Mouse (Mus musculus) limb, embryonic 15.5 days (tissue): ENCODE measurements around the gene Prr13. TPM values are rescaled to one million over a fixed set of nuclear protein-coding genes. Genes with fewer than 3 reads are reported as not detected.

ENCODE experiments used
- ATAC-seq: fragments of 200-750 bp; cut with Nextera tagmentation; 2 replicates; pipeline ENCODE4 v1.8.0; 2017; ENCODE audit warnings: low read depth, moderate TSS enrichment; ENCODE audit not compliant: insufficient number of reproducible peaks, low FRiP score, low TSS enrichment
- H3K27ac ChIP-seq: fragments of 300-500 bp; sonication (generic); 2 replicates; pipeline ENCODE4 v1.5.1; 2015; ENCODE audit warnings: moderate library complexity, mild to moderate bottlenecking, inconsistent platforms
- H3K27me3 ChIP-seq: fragments of 300-500 bp; sonication (generic); 2 replicates; pipeline ENCODE4 v1.6.1; 2015; ENCODE audit warnings: inconsistent platforms
- H3K36me3 ChIP-seq: fragments of 300-500 bp; sonication (generic); 2 replicates; pipeline ENCODE4 v1.6.1; 2015; ENCODE audit warnings: inconsistent platforms
- H3K4me1 ChIP-seq: fragments of 300-500 bp; sonication (generic); 2 replicates; pipeline ENCODE4 v1.6.1; 2015; ENCODE audit warnings: inconsistent platforms
- H3K4me2 ChIP-seq: fragments of 300-500 bp; sonication (generic); 2 replicates; pipeline ENCODE4 v1.6.1; 2015; ENCODE audit warnings: mild to moderate bottlenecking, inconsistent platforms
- H3K4me3 ChIP-seq: fragments of 300-500 bp; sonication (generic); 2 replicates; pipeline ENCODE4 v1.5.1; 2015; ENCODE audit warnings: mild to moderate bottlenecking, inconsistent platforms
- H3K9ac ChIP-seq: fragments of 300-500 bp; sonication (generic); 2 replicates; pipeline ENCODE4 v1.6.1; 2015; ENCODE audit warnings: inconsistent platforms
- H3K9me3 ChIP-seq: fragments of 300-500 bp; sonication (generic); 2 replicates; pipeline ENCODE4 v1.6.1; 2016; ENCODE audit warnings: inconsistent platforms
- WGBS: fragments of 180-500 bp; shearing (Covaris S2); methylation state at CpG from one replicate; pipeline ENCODE4 v1.1.7; 2015; 5-methylcytosine and 5-hydroxymethylcytosine counted together
- polyA plus RNA-seq: library from polyadenylated mRNA; unstranded; fragments of >200 nt; fragmentation: Nextera tagmentation; extraction: Ambion mirVana; gene quantifications from 2 replicates; pipeline ENCODE4 v1.2.1, GENCODE M21; 2015

The Prr13 gene
- polyA plus RNA-seq, result 72.0 and 78.8 TPM in 2 replicates

DNA sequence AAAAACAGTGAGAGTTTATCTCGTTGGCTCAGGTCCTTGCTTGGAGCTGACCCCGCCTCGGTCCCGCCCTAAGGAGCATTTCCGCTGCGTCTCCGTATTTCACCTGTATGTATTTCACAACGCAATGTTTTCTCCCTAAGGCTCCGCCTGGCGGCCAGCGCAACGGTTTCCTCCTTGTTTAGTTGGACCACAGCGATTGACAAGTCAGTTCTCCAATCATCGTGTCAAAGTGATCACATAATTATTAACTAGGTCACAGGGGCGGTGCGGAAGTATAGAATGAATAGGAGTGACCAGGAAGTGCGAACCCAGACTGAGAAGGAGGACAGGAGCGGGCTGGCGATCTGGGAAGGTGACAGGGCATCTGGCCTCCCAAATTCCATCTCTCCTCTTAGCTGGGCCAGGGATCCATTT, at the start of gene Prr13:
Prr13 (plus strand) TSS at position 125 of the 414 bp plus-strand sequence.
- H3K4me3 ChIP-seq, result peak within 1 kb of the TSS; percentile 44
- H3K4me2 ChIP-seq, result peak within 1 kb of the TSS; percentile 55
- H3K27me3 ChIP-seq, result no peaks in the 10 kb centered on the region
- peak; percentile 49; the same call in 1 of the 2 replicates for ATAC-seq
- 0 out of 2 replicates have a peak, but pooled peaks cover 5% of the 10 kb centered on the region for H3K36me3 ChIP-seq
- no peaks in the 10 kb centered on the region for H3K9me3 ChIP-seq
- H3K27ac ChIP-seq, result no peak within 1 kb of the TSS
- peaks cover 12% of the 10 kb centered on the region for H3K4me1 ChIP-seq
- WGBS, result 0% methylated on average over 19 of the region's 19 CpGs
- H3K9ac ChIP-seq, result no peak within 1 kb of the TSS

DNA sequence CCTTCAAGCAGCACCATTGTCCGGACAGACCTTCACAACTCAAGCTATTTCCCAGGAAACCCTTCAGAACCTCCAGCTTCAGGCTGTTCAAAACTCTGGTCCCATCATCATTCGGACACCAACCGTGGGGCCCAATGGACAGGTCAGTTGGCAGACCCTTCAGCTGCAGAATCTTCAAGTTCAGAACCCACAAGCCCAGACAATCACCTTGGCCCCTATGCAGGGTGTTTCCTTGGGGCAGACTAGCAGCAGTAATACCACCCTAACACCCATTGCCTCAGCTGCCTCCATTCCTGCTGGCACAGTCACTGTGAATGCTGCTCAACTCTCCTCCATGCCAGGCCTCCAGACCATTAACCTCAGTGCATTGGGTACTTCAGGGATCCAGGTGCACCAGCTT, 49.5 kb upstream of the Prr13 start:
- Histone ChIP-seq H3K9me3 (no peaks in the 10 kb centered on the region), H3K27me3 (no peaks in the 10 kb centered on the region), H3K4me3 (no peak overlapping the region), H3K9ac (no peak overlapping the region), H3K4me1 (peaks cover 41% of the 10 kb centered on the region), H3K36me3 (peaks cover 55% of the 10 kb centered on the region), H3K4me2 (peak overlapping the region; percentile 1; the same call in 1 of the 2 replicates), H3K27ac (no peak overlapping the region)
- whole genome bisulfite sequencing, result 98% methylated on average over 3 of the region's 3 CpGs
- ATAC-seq, result no peak

DNA sequence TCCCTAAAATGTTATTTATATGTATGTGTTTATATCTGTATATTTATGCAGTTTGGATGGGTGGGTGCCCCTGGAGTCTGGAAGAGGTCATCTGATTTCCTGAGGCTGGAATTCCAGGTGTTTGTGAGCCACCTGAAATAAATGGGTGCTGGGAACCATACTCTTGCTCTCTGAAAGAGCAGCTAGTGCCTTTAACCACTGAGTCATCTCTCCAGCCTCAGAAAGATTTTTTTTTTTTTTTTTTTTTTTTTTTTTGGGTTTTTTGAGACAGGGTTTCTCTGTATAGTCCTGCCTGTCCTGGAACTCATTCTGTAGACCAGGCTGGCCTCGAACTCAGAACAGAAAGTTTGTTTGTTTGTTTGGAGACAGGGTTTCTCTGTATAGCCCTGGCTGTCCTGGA, 47.8 kb upstream of the Prr13 start:
- no peak for ATAC-seq
- H3K4me3 ChIP-seq, result no peak overlapping the region
- peaks cover 38% of the 10 kb centered on the region for H3K4me1 ChIP-seq
- H3K9ac ChIP-seq, result no peak overlapping the region
- H3K27me3 ChIP-seq, result no peaks in the 10 kb centered on the region
- no peaks in the 10 kb centered on the region for H3K9me3 ChIP-seq
- WGBS, result 81% methylated on average over 1 of the region's 1 CpGs
- peaks cover 56% of the 10 kb centered on the region for H3K36me3 ChIP-seq
- H3K27ac ChIP-seq, result no peak overlapping the region
- no peak overlapping the region for H3K4me2 ChIP-seq

DNA sequence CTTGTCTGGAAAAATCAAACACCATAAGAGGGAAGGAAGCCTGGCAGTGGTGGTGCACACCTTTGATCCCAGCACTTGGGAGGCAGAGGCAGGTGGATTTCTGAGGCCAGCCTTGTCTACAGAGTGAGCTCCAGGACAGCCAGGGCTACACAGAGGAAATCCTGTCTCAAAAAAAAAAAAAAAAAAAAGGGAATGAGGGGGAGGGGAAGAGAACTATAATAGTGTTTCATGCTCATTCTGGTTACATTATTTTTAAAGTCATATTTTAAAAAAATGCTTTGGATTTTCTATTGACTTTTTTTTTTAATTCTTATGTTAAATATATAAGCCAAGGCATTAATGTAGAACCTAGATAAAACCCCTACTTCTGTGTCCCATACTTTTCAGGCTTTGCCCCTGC, 45.1 kb upstream of the Prr13 start:
- no peak overlapping the region for H3K27ac ChIP-seq
- no peak for ATAC-seq
- no peaks in the 10 kb centered on the region for H3K9me3 ChIP-seq
- H3K4me1 ChIP-seq, result peaks cover 23% of the 10 kb centered on the region
- H3K27me3 ChIP-seq, result no peaks in the 10 kb centered on the region
- no peak overlapping the region for H3K4me3 ChIP-seq
- no peak overlapping the region for H3K4me2 ChIP-seq
- H3K9ac ChIP-seq, result no peak overlapping the region
- H3K36me3 ChIP-seq, result peaks cover 47% of the 10 kb centered on the region

DNA sequence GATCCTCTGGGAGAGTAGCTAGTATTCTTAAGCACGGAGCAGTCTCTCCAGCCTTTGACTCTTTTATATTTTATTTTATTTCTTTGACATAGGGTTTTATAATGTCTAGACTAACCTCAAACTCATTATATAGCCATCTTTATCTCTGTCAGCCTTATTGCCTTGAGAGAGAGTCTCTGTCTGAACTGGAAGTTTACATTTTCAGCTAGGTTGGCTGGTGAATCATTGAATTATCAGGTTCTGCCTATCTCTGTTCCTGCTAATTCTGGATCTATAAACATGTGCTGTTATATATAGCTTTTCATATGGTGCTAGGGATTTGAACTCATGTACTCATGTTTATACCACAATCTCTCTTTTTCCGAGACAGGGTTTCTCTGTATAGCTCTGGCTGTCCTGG, 41.3 kb upstream of the Prr13 start:
- 92% methylated on average over 2 of the region's 2 CpGs for WGBS
- no peak overlapping the region for H3K27ac ChIP-seq
- no peak overlapping the region for H3K4me3 ChIP-seq
- H3K4me1 ChIP-seq, result no peaks in the 10 kb centered on the region
- no peaks in the 10 kb centered on the region for H3K27me3 ChIP-seq
- H3K4me2 ChIP-seq, result no peak overlapping the region
- no peaks in the 10 kb centered on the region for H3K9me3 ChIP-seq
- no peak overlapping the region for H3K9ac ChIP-seq
- no peak for ATAC-seq
- H3K36me3 ChIP-seq, result peaks cover 21% of the 10 kb centered on the region

DNA sequence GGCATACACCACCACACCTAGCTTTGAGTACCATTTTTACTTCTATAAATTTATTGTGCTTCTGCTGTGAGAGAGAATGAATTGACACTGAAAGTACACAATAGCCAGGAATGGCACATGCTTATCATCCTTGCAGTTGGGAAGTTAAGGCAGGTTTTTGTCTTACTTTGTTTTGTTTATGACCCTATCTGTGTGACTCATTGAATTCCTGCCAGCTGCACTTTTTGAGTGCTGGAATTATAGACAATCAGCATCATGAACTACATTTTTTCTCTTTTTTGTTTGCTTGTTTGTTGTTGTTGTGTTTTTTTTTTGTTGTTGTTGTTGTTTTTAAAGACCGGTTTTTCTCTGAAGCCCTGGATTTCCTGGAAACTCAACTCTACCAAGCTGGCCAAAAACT, 37.8 kb upstream of the Prr13 start:
- H3K27ac ChIP-seq, result no peak overlapping the region
- H3K27me3 ChIP-seq, result no peaks in the 10 kb centered on the region
- ATAC-seq, result no peak
- H3K36me3 ChIP-seq, result peaks cover 29% of the 10 kb centered on the region
- H3K9me3 ChIP-seq, result no peaks in the 10 kb centered on the region
- WGBS, result 55% methylated on average over 1 of the region's 1 CpGs
- H3K4me1 ChIP-seq, result no peaks in the 10 kb centered on the region
- no peak overlapping the region for H3K9ac ChIP-seq
- H3K4me2 ChIP-seq, result no peak overlapping the region
- H3K4me3 ChIP-seq, result no peak overlapping the region

DNA sequence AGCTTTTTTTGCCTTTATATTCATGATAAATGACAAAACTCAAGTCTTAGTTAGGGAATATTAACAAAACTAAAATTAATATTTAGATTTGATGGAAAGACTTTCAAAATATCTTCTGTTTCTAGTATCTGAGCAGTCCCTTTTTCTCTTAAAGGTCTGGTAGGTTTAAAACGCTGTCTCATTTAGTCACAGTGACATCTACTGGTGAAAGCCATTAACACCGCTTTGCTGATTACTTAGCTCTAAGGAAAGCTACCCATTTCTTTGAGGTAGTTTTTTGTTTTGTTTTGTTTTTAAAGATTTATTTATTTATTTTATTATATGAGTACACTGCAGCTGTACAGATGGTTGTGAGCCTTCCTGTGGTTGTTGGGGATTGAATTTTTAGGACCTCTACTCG, 37.4 kb upstream of the Prr13 start:
- Histone ChIP-seq H3K9me3 (no peaks in the 10 kb centered on the region), H3K36me3 (peaks cover 34% of the 10 kb centered on the region), H3K27me3 (no peaks in the 10 kb centered on the region), H3K4me2 (no peak overlapping the region), H3K4me1 (no peaks in the 10 kb centered on the region), H3K4me3 (no peak overlapping the region), H3K9ac (no peak overlapping the region), H3K27ac (no peak overlapping the region)
- WGBS, result 56% methylated on average over 3 of the region's 3 CpGs
- no peak for ATAC-seq

DNA sequence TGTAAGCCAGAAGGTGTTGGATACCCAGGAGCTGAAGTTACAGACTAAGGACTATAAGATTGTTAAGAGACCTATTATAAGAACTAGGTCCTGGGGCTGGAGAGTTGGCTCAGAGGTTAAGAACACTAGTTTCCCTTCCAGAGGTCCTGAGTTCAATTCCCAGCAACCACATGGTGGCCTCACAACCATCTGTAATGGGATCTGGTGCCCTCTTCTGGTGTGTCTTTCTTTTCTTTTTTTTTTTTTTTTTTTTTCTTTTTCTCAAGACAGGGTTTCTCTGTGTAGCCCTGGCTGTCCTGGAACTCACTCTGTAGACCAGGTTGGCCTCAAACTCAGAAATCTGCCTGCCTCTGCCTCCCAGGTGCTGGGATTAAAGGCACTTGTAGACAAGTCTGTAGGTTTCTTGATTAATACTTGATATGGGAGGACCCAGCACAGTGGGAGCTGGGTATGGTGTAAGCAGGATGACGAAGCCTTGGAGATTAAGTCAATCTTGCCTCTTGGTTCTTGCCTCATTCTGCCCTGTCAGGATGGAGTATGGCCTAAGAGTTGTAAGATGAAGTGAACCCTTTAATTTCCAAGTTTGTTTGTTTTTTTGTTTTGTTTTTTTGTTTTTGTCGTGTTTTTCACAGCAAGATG, 35.1 kb upstream of the Prr13 start:
- Histone ChIP-seq H3K9ac (no peak overlapping the region), H3K4me3 (no peak overlapping the region), H3K36me3 (peaks cover 52% of the 10 kb centered on the region), H3K4me1 (no peaks in the 10 kb centered on the region), H3K9me3 (no peaks in the 10 kb centered on the region), H3K4me2 (no peak overlapping the region), H3K27ac (no peak overlapping the region), H3K27me3 (no peaks in the 10 kb centered on the region)
- 89% methylated on average over 2 of the region's 2 CpGs for WGBS
- no peak for ATAC-seq

DNA sequence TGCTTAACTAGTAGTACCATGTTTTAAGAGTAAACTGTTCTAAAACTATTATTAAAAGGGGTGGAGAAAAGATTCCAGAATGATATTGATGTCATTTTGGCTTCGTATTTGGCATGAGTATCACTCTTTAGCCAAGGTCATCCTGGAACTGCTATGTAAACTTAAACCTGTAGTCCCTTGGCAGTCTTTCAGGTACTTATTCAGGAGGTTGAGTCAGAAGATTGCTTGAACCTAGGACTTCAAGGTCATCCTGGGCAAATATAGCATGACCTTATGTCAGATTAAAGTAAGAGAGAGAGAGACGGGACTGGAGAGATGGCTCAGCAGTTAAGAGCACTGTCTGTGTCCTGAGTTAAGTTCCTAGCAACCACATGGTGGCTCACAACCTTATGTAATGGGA, 34.2 kb upstream of the Prr13 start:
- H3K27ac ChIP-seq, result no peak overlapping the region
- WGBS, result 87% methylated on average over 2 of the region's 2 CpGs
- no peak overlapping the region for H3K4me2 ChIP-seq
- H3K36me3 ChIP-seq, result peaks cover 57% of the 10 kb centered on the region
- H3K4me1 ChIP-seq, result no peaks in the 10 kb centered on the region
- no peaks in the 10 kb centered on the region for H3K27me3 ChIP-seq
- no peak overlapping the region for H3K4me3 ChIP-seq
- ATAC-seq, result no peak
- H3K9ac ChIP-seq, result no peak overlapping the region
- no peaks in the 10 kb centered on the region for H3K9me3 ChIP-seq

DNA sequence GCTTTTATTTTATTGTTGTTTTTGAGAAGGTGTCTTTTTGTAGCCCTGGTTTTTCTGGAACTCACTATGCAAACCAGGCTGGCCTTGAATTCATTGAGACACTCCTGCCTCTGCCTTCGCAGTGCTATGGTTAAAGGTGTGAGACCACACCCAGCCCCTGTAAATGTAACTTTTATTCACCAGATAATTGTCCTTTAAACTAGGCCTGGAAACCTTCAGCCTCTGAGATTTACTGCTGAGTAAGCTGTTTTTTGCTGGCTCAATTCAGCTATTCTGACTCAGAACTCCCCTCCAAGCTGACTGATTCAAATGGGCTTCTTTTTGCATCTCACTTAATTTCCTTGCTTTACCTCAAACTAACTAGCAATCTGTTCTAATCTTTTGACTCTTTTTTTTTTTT, 31.9 kb upstream of the Prr13 start:
- Histone ChIP-seq H3K9ac (no peak overlapping the region), H3K27ac (no peak overlapping the region), H3K36me3 (peaks cover 79% of the 10 kb centered on the region), H3K27me3 (no peaks in the 10 kb centered on the region), H3K4me1 (no peaks in the 10 kb centered on the region), H3K4me3 (no peak overlapping the region), H3K4me2 (no peak overlapping the region), H3K9me3 (no peaks in the 10 kb centered on the region)
- no peak for ATAC-seq
- WGBS, result 95% methylated on average over 1 of the region's 1 CpGs

DNA sequence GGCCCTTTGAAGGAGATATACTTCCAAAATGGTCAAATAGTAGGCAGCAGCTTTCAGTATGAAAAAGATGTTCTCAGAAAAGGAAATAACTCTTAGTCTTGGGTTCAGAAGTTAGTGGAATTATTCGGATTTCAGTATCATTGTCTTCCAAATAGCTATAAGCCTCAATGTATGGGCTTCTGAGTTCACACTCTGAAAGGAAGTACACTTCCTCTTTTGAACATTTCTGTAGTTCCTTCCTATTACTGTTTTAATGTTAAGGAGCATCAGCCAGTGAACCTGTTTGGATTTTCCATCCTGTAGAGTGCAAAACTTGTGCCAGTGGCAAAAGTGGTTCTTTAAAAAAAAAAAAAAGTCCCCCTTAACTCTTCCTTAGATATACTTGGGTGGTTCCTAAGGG, 26.8 kb upstream of the Prr13 start:
- Histone ChIP-seq H3K4me3 (no peak overlapping the region), H3K9me3 (no peaks in the 10 kb centered on the region), H3K9ac (no peak overlapping the region), H3K27ac (no peak overlapping the region), H3K27me3 (no peaks in the 10 kb centered on the region), H3K4me1 (no peaks in the 10 kb centered on the region), H3K4me2 (no peak overlapping the region), H3K36me3 (peaks cover 80% of the 10 kb centered on the region)
- 87% methylated on average over 1 of the region's 1 CpGs for WGBS
- ATAC-seq, result no peak

DNA sequence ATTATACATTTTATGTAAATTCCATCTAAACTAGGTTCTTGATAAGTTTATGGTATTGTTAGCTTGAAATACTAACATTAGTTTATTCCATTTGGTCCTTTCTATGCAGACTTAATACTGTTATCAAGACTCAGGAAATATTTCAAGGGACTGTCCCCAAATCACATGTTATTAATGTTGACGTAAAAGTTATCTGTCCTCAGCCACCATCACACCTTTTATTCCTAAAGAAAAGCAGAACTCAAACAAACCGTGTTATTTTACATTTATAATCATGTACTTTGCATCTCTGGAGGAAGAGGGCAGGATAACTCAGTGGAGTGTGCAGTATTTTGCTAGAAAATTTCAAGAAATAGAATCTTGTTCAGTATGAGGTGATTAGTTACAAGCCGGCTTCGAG, 25.7 kb upstream of the Prr13 start:
- 91% methylated on average over 4 of the region's 4 CpGs for WGBS
- H3K27ac ChIP-seq, result no peak overlapping the region
- H3K36me3 ChIP-seq, result peaks cover 77% of the 10 kb centered on the region
- no peak overlapping the region for H3K4me3 ChIP-seq
- no peak for ATAC-seq
- no peak overlapping the region for H3K4me2 ChIP-seq
- no peaks in the 10 kb centered on the region for H3K4me1 ChIP-seq
- no peaks in the 10 kb centered on the region for H3K27me3 ChIP-seq
- H3K9ac ChIP-seq, result no peak overlapping the region
- H3K9me3 ChIP-seq, result no peaks in the 10 kb centered on the region

DNA sequence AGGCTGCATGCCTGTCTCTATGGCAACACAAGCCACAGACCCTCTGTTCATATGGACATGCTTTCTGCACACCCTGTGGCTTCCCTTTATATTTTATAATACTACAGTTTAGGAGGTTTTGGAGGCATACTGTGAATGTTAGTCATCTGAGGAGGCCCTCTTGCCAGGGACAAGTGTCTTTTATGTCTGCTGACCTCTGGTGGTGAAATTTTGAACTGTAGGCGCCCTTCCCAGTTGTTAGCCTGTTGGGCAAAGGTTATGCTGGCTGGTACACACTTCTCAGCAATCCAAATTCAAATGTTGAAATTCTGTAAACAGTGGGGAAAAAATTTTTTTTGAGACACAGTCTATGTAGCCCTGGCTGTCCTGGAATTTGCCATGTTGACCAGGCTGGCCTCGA, 16.3 kb upstream of the Prr13 start:
- Histone ChIP-seq H3K4me3 (no peak overlapping the region), H3K4me2 (no peak overlapping the region), H3K36me3 (peaks cover 10% of the 10 kb centered on the region), H3K9ac (no peak overlapping the region), H3K27me3 (no peaks in the 10 kb centered on the region), H3K9me3 (no peaks in the 10 kb centered on the region), H3K27ac (no peak overlapping the region), H3K4me1 (no peaks in the 10 kb centered on the region)
- 47% methylated on average over 2 of the region's 2 CpGs for WGBS
- ATAC-seq, result no peak
